Mouse (Mus musculus): ENCODE measurements around the gene Fuk. TPM values are rescaled to one million over a fixed set of nuclear protein-coding genes. Genes with fewer than 3 reads are reported as not detected.

Gene Fuk
- polyA plus RNA-seq, 1 experiment from 2014 or later = 5.1 TPM

Other genes with a start within 250 kb of the Fuk start
- 9.2 and 9.5 TPM in 2 replicates for gene Mtss1l, start 181.0 kb downstream of the Fuk start, polyA plus RNA-seq (2014; fragmentation: Nextera tagmentation; extraction: Ambion mirVana)
- 0.36 TPM in 1 of 2 replicates, not detected in the other for gene Il34, start 96.6 kb downstream of the Fuk start, polyA plus RNA-seq (2014; fragmentation: Nextera tagmentation; extraction: Ambion mirVana)
- 62.8 and 64.2 TPM in 2 replicates for gene Cog4, start 55.9 kb downstream of the Fuk start, polyA plus RNA-seq (2014; fragmentation: Nextera tagmentation; extraction: Ambion mirVana)
- gene Sf3b3, start 55.7 kb downstream of the Fuk start, polyA plus RNA-seq (2014; fragmentation: Nextera tagmentation; extraction: Ambion mirVana) = 92.8 and 112 TPM in 2 replicates
- 11.9 TPM in 2 replicates for gene St3gal2, start 17.4 kb upstream of the Fuk start, polyA plus RNA-seq (2014; fragmentation: Nextera tagmentation; extraction: Ambion mirVana)
- 23.4 and 27.2 TPM in 2 replicates for gene Ddx19a, start 95.3 kb upstream of the Fuk start, polyA plus RNA-seq (2014; fragmentation: Nextera tagmentation; extraction: Ambion mirVana)
- gene Ddx19b, start 129.3 kb upstream of the Fuk start, polyA plus RNA-seq (2014; fragmentation: Nextera tagmentation; extraction: Ambion mirVana) = 3.8 and 4.8 TPM in 2 replicates
- gene Aars, start 130.7 kb upstream of the Fuk start, polyA plus RNA-seq (2014; fragmentation: Nextera tagmentation; extraction: Ambion mirVana) = 40.9 and 47.3 TPM in 2 replicates
- 11.3 and 18.4 TPM in 2 replicates for gene Exosc6, start 153.9 kb upstream of the Fuk start, polyA plus RNA-seq (2014; fragmentation: Nextera tagmentation; extraction: Ambion mirVana)
- not detected in 2 replicates for gene Clec18a, start 189.9 kb upstream of the Fuk start, polyA plus RNA-seq (2014; fragmentation: Nextera tagmentation; extraction: Ambion mirVana)
- gene Pdpr, start 192.1 kb upstream of the Fuk start, polyA plus RNA-seq (2014; fragmentation: Nextera tagmentation; extraction: Ambion mirVana) = 6.3 and 8.2 TPM in 2 replicates